Comparison of ENCODE assay signal across 35 mouse cellular contexts in genomic region chr13:21828511-21828910, GRCm38 (mm10). TPM values are rescaled to one million over a fixed set of nuclear protein-coding genes. Genes with fewer than 3 reads are reported as not detected.
DNase-seq lines count a peak whose midpoint lies in the region; ATAC-seq and TF ChIP-seq lines count a peak whose summit lies in the region.
"Had no signal": no experiment of that assay in that cellular context is flagged by ENCODE, and none has a peak within 500 bp of the region (broad histone marks: within the 10 kb centered on the region; RNA-seq: fewer than 3 reads in every experiment).

No protein-coding gene starts in this region.

- no peak for TF ChIP-seq CTCF in liver, postnatal 0 days (IDR thresholded peaks at IDR 0.05; ENCODE audit: low read depth)
- TF ChIP-seq CTCF in kidney, adult 2 months (conservative IDR thresholded peaks at IDR 0.05; ENCODE audit: insufficient read depth, insufficient read length, low read depth, low read length) = no peak

- TF ChIP-seq POLR2A in kidney, adult 2 months (IDR thresholded peaks at IDR 0.05; ENCODE audit: low read depth, low read length) = no peak

- no peaks in the 10 kb centered on the region for H3K9me3 ChIP-seq in liver, embryonic 13.5 days (replicated peaks)
- no peaks in the 10 kb centered on the region for H3K9me3 ChIP-seq in liver, postnatal 0 days (ENCODE audit: low read length)
- H3K9me3 ChIP-seq: hindbrain, embryonic 12.5 days; kidney, embryonic 15.5 days; lung, embryonic 15.5 days; midbrain, embryonic 13.5 days had no signal

- peaks cover 4% of the 10 kb centered on the region; the same call in 1 of the 2 replicates for H3K36me3 ChIP-seq in liver, embryonic 13.5 days
- H3K36me3 ChIP-seq in liver, postnatal 0 days (replicated peaks; ENCODE audit: insufficient read depth, low read length) = no peaks in the 10 kb centered on the region
- no peaks in the 10 kb centered on the region for H3K36me3 ChIP-seq in kidney, adult 2 months (ENCODE audit: control insufficient read depth, insufficient read depth, low read length)
- H3K36me3 ChIP-seq: hindbrain, embryonic 12.5 days; kidney, embryonic 15.5 days; lung, embryonic 15.5 days; midbrain, embryonic 13.5 days had no signal

- no peak overlapping the region for H3K4me3 ChIP-seq in liver, embryonic 13.5 days (replicated peaks)
- H3K4me3 ChIP-seq in liver, postnatal 0 days (ENCODE audit: low read depth, low read length) = no peak overlapping the region
- H3K4me3 ChIP-seq in kidney, adult 2 months (ENCODE audit: insufficient read depth, low read depth, low read length) = no peak overlapping the region
- H3K4me3 ChIP-seq: hindbrain, embryonic 12.5 days; kidney, embryonic 15.5 days; lung, embryonic 15.5 days; midbrain, embryonic 13.5 days had no signal

- no peak overlapping the region for H3K4me2 ChIP-seq in liver, embryonic 13.5 days
- H3K4me2 ChIP-seq in liver, postnatal 0 days (ENCODE audit: low read depth, low read length) = no peak overlapping the region
- H3K4me2 ChIP-seq: heart, embryonic 11.5 days; hindbrain, embryonic 12.5 days; kidney, embryonic 15.5 days; lung, embryonic 15.5 days; midbrain, embryonic 13.5 days had no signal

- ATAC-seq in liver, embryonic 13.5 days (ENCODE audit: low read depth) = no peak
- no peak for ATAC-seq in liver, postnatal 0 days
- ATAC-seq: forebrain, embryonic 14.5 days; hindbrain, postnatal 0 days; midbrain, embryonic 13.5 days had no signal

- peaks cover 31% of the 10 kb centered on the region for H3K4me1 ChIP-seq in liver, embryonic 13.5 days (replicated peaks)
- no peaks in the 10 kb centered on the region for H3K4me1 ChIP-seq in liver, postnatal 0 days (ENCODE audit: insufficient read depth)
- no peaks in the 10 kb centered on the region for H3K4me1 ChIP-seq in kidney, adult 2 months (ENCODE audit: control insufficient read depth, insufficient read depth, low read length)
- H3K4me1 ChIP-seq: hindbrain, embryonic 12.5 days; kidney, embryonic 15.5 days; lung, embryonic 15.5 days; midbrain, embryonic 13.5 days had no signal

- no peak for TF ChIP-seq EP300 in liver, postnatal 0 days (IDR thresholded peaks at IDR 0.05; ENCODE audit: low read depth)

- H3K27me3 ChIP-seq in liver, embryonic 13.5 days = no peaks in the 10 kb centered on the region
- H3K27me3 ChIP-seq in liver, postnatal 0 days (ENCODE audit: insufficient read depth, low read length) = no peaks in the 10 kb centered on the region
- H3K27me3 ChIP-seq in kidney, adult 2 months (replicated peaks; ENCODE audit: control insufficient read depth, insufficient read depth, low read length) = no peaks in the 10 kb centered on the region
- H3K27me3 ChIP-seq: hindbrain, embryonic 12.5 days; kidney, embryonic 15.5 days; lung, embryonic 15.5 days; midbrain, embryonic 13.5 days had no signal

- DNase-seq in liver, embryonic 13.5 days = no peak
- DNase-seq in liver, postnatal 0 days = no peak
- peak; percentile 1 for DNase-seq in CD4-positive helper T cell, adult 2 months (ENCODE audit: low read depth, low spot score)
- peak; percentile 74 for DNase-seq in ES-CJ7 (ENCODE audit: low read depth, low spot score)
- peak; percentile 35 for DNase-seq in induced T-regulatory cell, adult 2 months (ENCODE audit: low read depth)
- no peak for DNase-seq in layer of hippocampus, adult 9-11 months
- DNase-seq in adrenal gland, postnatal 25 days = no peak
- DNase-seq in kidney, adult 2 months = no peak
- DNase-seq: adrenal gland, adult 8-10 months; cerebellum, adult 11 months; cerebellum, adult 9-10 months; cerebellum, postnatal 36 days; gastrocnemius, postnatal 36 days; heart, adult 18-20 months; heart, postnatal 36 days; kidney, adult 11 months; kidney, postnatal 36 days; right cerebral cortex, postnatal 25 days; spleen, adult 18-20 months; thymus, adult 2 months; thymus, postnatal 36 days had no signal

- 0 out of 2 replicates have a peak overlapping the region, but pooled peaks have one; percentile 87 for H3K27ac ChIP-seq in liver, embryonic 13.5 days
- H3K27ac ChIP-seq in liver, postnatal 0 days (ENCODE audit: low read depth) = no peak overlapping the region
- H3K27ac ChIP-seq in kidney, adult 2 months (ENCODE audit: insufficient read depth, low read depth, low read length) = no peak overlapping the region
- H3K27ac ChIP-seq: hindbrain, embryonic 12.5 days; hindbrain, postnatal 0 days; kidney, embryonic 15.5 days; lung, embryonic 15.5 days; midbrain, embryonic 13.5 days had no signal

- WGBS in liver, embryonic 13.5 days (ENCODE audit: insufficient replicate concordance) = 79% methylated on average over 3 of the region's 3 CpGs
- WGBS in liver, postnatal 0 days (ENCODE audit: insufficient replicate concordance) = 81% methylated on average over 3 of the region's 3 CpGs
- WGBS in kidney, adult 2 months = 90% methylated on average over 3 of the region's 3 CpGs

- H3K9ac ChIP-seq in liver, embryonic 13.5 days = no peak overlapping the region
- no peak overlapping the region for H3K9ac ChIP-seq in liver, postnatal 0 days (replicated peaks)
- H3K9ac ChIP-seq: hindbrain, embryonic 12.5 days; kidney, embryonic 15.5 days; lung, embryonic 15.5 days; midbrain, embryonic 13.5 days had no signal

RNA-seq across cellular contexts. Expression of gene Hist1h4n, which starts 3.5 kb away (rescaled TPM):
- polyA plus RNA-seq in liver, embryonic 13.5 days (2015; fragmentation: Nextera tagmentation; extraction: Ambion mirVana) = 14.8 and 21.6 TPM in 2 replicates
- 9.2 and 9.8 TPM in 2 replicates for polyA plus RNA-seq in liver, postnatal 0 days (2015; fragmentation: Nextera tagmentation; extraction: Ambion mirVana)
- total RNA-seq in adrenal gland, postnatal 25 days (2021) = 43.4 and 51.9 TPM in 2 replicates
- 3.6 and 5.2 TPM in 2 replicates for polyA plus RNA-seq in kidney, adult 2 months (2012; rRNA removed)
- total RNA-seq: gastrocnemius, postnatal 36 days had no signal

RNA-seq across cellular contexts. Expression of gene Hist1h2ap, which starts 4.8 kb away (rescaled TPM):
- 4,833 and 5,264 TPM in 2 replicates for polyA plus RNA-seq in liver, embryonic 13.5 days (2015; fragmentation: Nextera tagmentation; extraction: Ambion mirVana)
- polyA plus RNA-seq in liver, postnatal 0 days (2015; fragmentation: Nextera tagmentation; extraction: Ambion mirVana) = 3,753 and 3,756 TPM in 2 replicates
- total RNA-seq in adrenal gland, postnatal 25 days (2021) = 4.5 and 108 TPM in 2 replicates
- 7.6 and 8.6 TPM in 2 replicates for polyA plus RNA-seq in kidney, adult 2 months (2012; rRNA removed)
- total RNA-seq: gastrocnemius, adult 18-20 months had no signal

RNA-seq across cellular contexts. Expression of gene Hist1h2br, which starts 5.0 kb away (rescaled TPM):
- polyA plus RNA-seq in liver, embryonic 13.5 days (2015; fragmentation: Nextera tagmentation; extraction: Ambion mirVana) = 22.5 and 35.7 TPM in 2 replicates
- 14.9 and 15.6 TPM in 2 replicates for polyA plus RNA-seq in liver, postnatal 0 days (2015; fragmentation: Nextera tagmentation; extraction: Ambion mirVana)
- 39.7 and 86.5 TPM in 2 replicates for total RNA-seq in adrenal gland, postnatal 25 days (2021)
- 1.3 and 2.1 TPM in 2 replicates for polyA plus RNA-seq in kidney, adult 2 months (2012; rRNA removed)

RNA-seq across cellular contexts. Expression of gene Hist1h4m, which starts 17.0 kb away (rescaled TPM):
- polyA plus RNA-seq in liver, embryonic 13.5 days (2015; fragmentation: Nextera tagmentation; extraction: Ambion mirVana) = not detected in 2 replicates
- not detected in 2 replicates for polyA plus RNA-seq in liver, postnatal 0 days (2015; fragmentation: Nextera tagmentation; extraction: Ambion mirVana)
- total RNA-seq in adrenal gland, postnatal 25 days (2021) = 279 and 356 TPM in 2 replicates
- not detected in 2 replicates for polyA plus RNA-seq in kidney, adult 2 months (2012; rRNA removed)
- polyA plus RNA-seq: embryonic facial prominence, embryonic 11.5 days; forebrain, embryonic 14.5 days; frontal cortex, adult 2 months; heart, embryonic 11.5 days; heart, embryonic 16.5 days; hindbrain, embryonic 12.5 days; hindbrain, postnatal 0 days; kidney, embryonic 15.5 days; limb, embryonic 11.5 days; liver, adult 2 months; lung, embryonic 15.5 days; midbrain, embryonic 13.5 days; thymus, adult 2 months had no signal

RNA-seq across cellular contexts. Expression of gene Hist1h2ao, which starts 18.2 kb away (rescaled TPM):
- polyA plus RNA-seq in liver, embryonic 13.5 days (2015; fragmentation: Nextera tagmentation; extraction: Ambion mirVana) = 1.4 and 1.6 TPM in 2 replicates
- not detected in 2 replicates for polyA plus RNA-seq in liver, postnatal 0 days (2015; fragmentation: Nextera tagmentation; extraction: Ambion mirVana)
- total RNA-seq in adrenal gland, postnatal 25 days (2021) = 56.7 and 173 TPM in 2 replicates
- not detected in 2 replicates for polyA plus RNA-seq in kidney, adult 2 months (2012; rRNA removed)
- total RNA-seq: heart, postnatal 36 days; hindbrain, postnatal 0 days; left cerebral cortex, postnatal 10 days had no signal
- polyA plus RNA-seq: forebrain, embryonic 14.5 days; frontal cortex, adult 2 months; heart, embryonic 11.5 days; heart, embryonic 16.5 days; hindbrain, postnatal 0 days; liver, adult 2 months; lung, embryonic 15.5 days; midbrain, embryonic 13.5 days; thymus, adult 2 months had no signal

Comparison
In these comparisons a context has a peak if more than half of its experiments do, and no peak if none do; other contexts are left out.
1. DNase-seq: peak in CD4-positive helper T cell, adult 2 months (single experiment), ES-CJ7 (single experiment) and induced T-regulatory cell, adult 2 months (single experiment); none in liver, embryonic 13.5 days (single experiment), liver, postnatal 0 days (single experiment), layer of hippocampus, adult 9-11 months (single experiment), adrenal gland, postnatal 25 days (single experiment) and kidney, adult 2 months (single experiment).
2. RNA of gene Hist1h2ap, which starts 4.8 kb away (polyA plus RNA-seq): 4,833 to 5,264 TPM in liver, embryonic 13.5 days and 3,753 to 3,756 TPM in liver, postnatal 0 days; 7.6 to 8.6 TPM in kidney, adult 2 months; every median in the first group is over 100 times any median in the second.